In genomic region chr7:80629369-80629768, GRCm38 (mm10) we compare ENCODE assay signal across 9 mouse cellular contexts. TPM values are rescaled to one million over a fixed set of nuclear protein-coding genes. Genes with fewer than 3 reads are reported as not detected.
DNase-seq lines count a peak whose midpoint lies in the region; ATAC-seq and TF ChIP-seq lines count a peak whose summit lies in the region.
"Had no signal": no experiment of that assay in that cellular context is flagged by ENCODE, and none has a peak within 500 bp of the region (broad histone marks: within the 10 kb centered on the region; RNA-seq: fewer than 3 reads in every experiment).

No protein-coding gene starts in this region.

- WGBS in lung, adult 2 months = 25% methylated on average over 12 of the region's 12 CpGs
- 34% methylated on average over 12 of the region's 12 CpGs for WGBS in stomach, embryonic 14.5 days

- H3K27ac ChIP-seq in stomach, embryonic 14.5 days (ENCODE audit: low read length) = peak overlapping the region; percentile 35; the same call in 1 of the 2 replicates

- no peak for ATAC-seq in stomach, embryonic 14.5 days (ENCODE audit: insufficient number of reproducible peaks, insufficient read depth, low FRiP score, low read depth)

- H3K27me3 ChIP-seq in stomach, embryonic 14.5 days (ENCODE audit: control insufficient read depth, insufficient read depth, low read length) = no peaks in the 10 kb centered on the region
- H3K27me3 ChIP-seq: neural tube, embryonic 13.5 days had no signal

- TF ChIP-seq CTCF in lung, adult 2 months (IDR thresholded peaks at IDR 0.05; ENCODE audit: insufficient read depth, low read length) = no peak

- peak; percentile 54 for DNase-seq in adrenal gland, postnatal 14 days
- no peak for DNase-seq in adrenal gland, postnatal 4 days (ENCODE audit: low spot score in 2 of 2)
- DNase-seq in lung, adult 18-20 months = peak; percentile 47 to 62
- DNase-seq in lung, adult 2 months = no peak
- DNase-seq in liver = peak; percentile 35
- no peak for DNase-seq in B cell, adult 2 months
- DNase-seq in urinary bladder, postnatal 36 days (ENCODE audit: low spot score in 2 of 2) = no peak

- no peaks in the 10 kb centered on the region; the same call in 1 of the 2 replicates for H3K36me3 ChIP-seq in stomach, embryonic 14.5 days (ENCODE audit: control insufficient read depth, insufficient read depth, low read length)

- no peak for TF ChIP-seq POLR2A in lung, adult 2 months (IDR thresholded peaks at IDR 0.05; ENCODE audit: borderline replicate concordance, extremely low read depth, low read depth, low read length)

- H3K4me3 ChIP-seq in lung, adult 2 months (replicated peaks; ENCODE audit: extremely low read depth, low read depth, low read length) = no peak overlapping the region
- no peak overlapping the region for H3K4me3 ChIP-seq in stomach, embryonic 14.5 days (ENCODE audit: low read depth, low read length)
- H3K4me3 ChIP-seq: neural tube, embryonic 13.5 days had no signal

- 0 out of 2 replicates have a peak overlapping the region, but pooled peaks have one; percentile 8 for H3K4me2 ChIP-seq in stomach, embryonic 14.5 days (replicated peaks; ENCODE audit: low read depth, low read length)
- H3K4me2 ChIP-seq: neural tube, embryonic 13.5 days had no signal

- peaks cover 25% of the 10 kb centered on the region for H3K4me1 ChIP-seq in lung, adult 2 months (ENCODE audit: control insufficient read depth, insufficient read depth, low read length)
- H3K4me1 ChIP-seq in stomach, embryonic 14.5 days (ENCODE audit: control insufficient read depth, insufficient read depth, low read length) = peaks cover 19% of the 10 kb centered on the region

- no peaks in the 10 kb centered on the region for H3K9me3 ChIP-seq in stomach, embryonic 14.5 days (ENCODE audit: control insufficient read depth, low read depth, low read length)
- H3K9me3 ChIP-seq: neural tube, embryonic 13.5 days had no signal

- H3K9ac ChIP-seq in stomach, embryonic 14.5 days (replicated peaks; ENCODE audit: low read depth, low read length) = no peak overlapping the region
- H3K9ac ChIP-seq: neural tube, embryonic 13.5 days had no signal

RNA-seq across cellular contexts. Expression of gene Crtc3, which starts 59.3 kb away (rescaled TPM):
- total RNA-seq in adrenal gland, postnatal 14 days (2021) = 22.5 and 29.0 TPM in 2 replicates
- 10 to 100 TPM; 36.4 to 39.8 TPM for total RNA-seq in adrenal gland, postnatal 4 days (2021)
- polyA plus RNA-seq in lung, adult 2 months (2012; rRNA removed) = 26.3 and 27.9 TPM in 2 replicates
- 27.6 and 29.3 TPM in 2 replicates for polyA plus RNA-seq in stomach, embryonic 14.5 days (2014; fragmentation: Nextera tagmentation; extraction: Ambion mirVana)

Comparison
In these comparisons a context has a peak if more than half of its experiments do, and no peak if none do; other contexts are left out.
1. DNase-seq: peak in adrenal gland, postnatal 14 days (single experiment), lung, adult 18-20 months (2 of 2) and liver (single experiment); none in adrenal gland, postnatal 4 days (0 of 2), lung, adult 2 months (single experiment), B cell, adult 2 months (0 of 2) and urinary bladder, postnatal 36 days (0 of 2).